Comparison of ENCODE assay signal across 11 mouse cellular contexts in the genomic region with DNA sequence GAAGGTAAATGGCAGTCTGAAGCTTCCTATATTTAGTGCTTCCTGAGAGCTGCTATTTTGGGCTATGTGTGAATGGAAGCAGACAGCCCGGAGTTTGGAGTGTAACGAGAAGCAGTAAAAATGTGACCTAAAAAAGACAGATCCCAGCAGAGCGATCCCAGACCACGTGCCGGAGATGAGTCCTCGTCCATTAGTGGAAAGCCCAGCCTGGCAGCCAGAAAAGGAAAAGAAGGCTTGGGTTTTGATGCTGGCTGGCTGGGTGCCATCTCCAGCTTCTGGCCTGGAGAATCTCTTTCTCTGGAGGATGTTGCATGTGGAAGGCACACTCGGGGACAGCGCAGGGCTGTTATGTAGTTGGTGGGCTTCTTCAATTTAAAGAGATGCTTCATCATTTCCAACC. TPM values are rescaled to one million over a fixed set of nuclear protein-coding genes. Genes with fewer than 3 reads are reported as not detected.
DNase-seq lines count a peak whose midpoint lies in the region; ATAC-seq lines count a peak whose summit lies in the region.
"Had no signal": no experiment of that assay in that cellular context is flagged by ENCODE, and none has a peak within 500 bp of the region (broad histone marks: within the 10 kb centered on the region; RNA-seq: fewer than 3 reads in every experiment).

No protein-coding gene starts in this region.

- H3K4me1 ChIP-seq in heart, embryonic 12.5 days (replicated peaks) = peaks cover 25% of the 10 kb centered on the region
- no peaks in the 10 kb centered on the region for H3K4me1 ChIP-seq in midbrain, embryonic 13.5 days (replicated peaks)
- H3K4me1 ChIP-seq: embryonic facial prominence, embryonic 15.5 days; lung, embryonic 15.5 days had no signal

- 23% methylated on average over 8 of the region's 8 CpGs for WGBS in heart, embryonic 12.5 days
- 85% methylated on average over 8 of the region's 8 CpGs for WGBS in midbrain, embryonic 13.5 days

- H3K4me2 ChIP-seq in heart, embryonic 12.5 days = no peak overlapping the region
- no peak overlapping the region for H3K4me2 ChIP-seq in midbrain, embryonic 13.5 days (replicated peaks)
- H3K4me2 ChIP-seq: embryonic facial prominence, embryonic 15.5 days; lung, embryonic 15.5 days had no signal

- peak; percentile 50 to 53 for DNase-seq in kidney, postnatal 4 days
- no peak for DNase-seq in kidney, adult 11 months
- DNase-seq in cerebellum, adult 9-10 months = peak; percentile 92
- DNase-seq in left cerebral cortex, adult 8-10 months (ENCODE audit: low spot score in 2 of 2) = peak; percentile 44 to 87
- DNase-seq in skeletal muscle tissue, adult 2 months (ENCODE audit: low read depth, low spot score) = peak; percentile 3
- DNase-seq in testis, postnatal 14 days (ENCODE audit: low spot score) = no peak

- H3K27me3 ChIP-seq in heart, embryonic 12.5 days (replicated peaks) = no peaks in the 10 kb centered on the region
- no peaks in the 10 kb centered on the region for H3K27me3 ChIP-seq in midbrain, embryonic 13.5 days
- H3K27me3 ChIP-seq: embryonic facial prominence, embryonic 15.5 days; lung, embryonic 15.5 days had no signal

- H3K4me3 ChIP-seq in heart, embryonic 12.5 days = no peak overlapping the region
- H3K4me3 ChIP-seq in midbrain, embryonic 13.5 days (replicated peaks) = no peak overlapping the region
- H3K4me3 ChIP-seq: embryonic facial prominence, embryonic 15.5 days; lung, embryonic 15.5 days had no signal

- no peaks in the 10 kb centered on the region for H3K9me3 ChIP-seq in heart, embryonic 12.5 days (replicated peaks)
- H3K9me3 ChIP-seq in midbrain, embryonic 13.5 days = no peaks in the 10 kb centered on the region
- H3K9me3 ChIP-seq: embryonic facial prominence, embryonic 15.5 days; lung, embryonic 15.5 days had no signal

- H3K36me3 ChIP-seq in heart, embryonic 12.5 days = no peaks in the 10 kb centered on the region
- H3K36me3 ChIP-seq in midbrain, embryonic 13.5 days = no peaks in the 10 kb centered on the region
- H3K36me3 ChIP-seq: embryonic facial prominence, embryonic 15.5 days; lung, embryonic 15.5 days had no signal

- peak; percentile 45; the same call in 1 of the 2 replicates for ATAC-seq in heart, embryonic 12.5 days (ENCODE audit: insufficient number of reproducible peaks, low FRiP score)
- no peak for ATAC-seq in midbrain, embryonic 13.5 days

- H3K9ac ChIP-seq in heart, embryonic 12.5 days = no peak overlapping the region
- no peak overlapping the region for H3K9ac ChIP-seq in midbrain, embryonic 13.5 days (replicated peaks)
- H3K9ac ChIP-seq: embryonic facial prominence, embryonic 15.5 days; lung, embryonic 15.5 days had no signal

- peak overlapping the region; percentile 68; the same call in 1 of the 2 replicates for H3K27ac ChIP-seq in heart, embryonic 12.5 days (ENCODE audit: poor library complexity, severe bottlenecking)
- H3K27ac ChIP-seq in midbrain, embryonic 13.5 days = no peak overlapping the region
- H3K27ac ChIP-seq: embryonic facial prominence, embryonic 15.5 days; lung, embryonic 15.5 days had no signal

RNA-seq across cellular contexts. Expression of gene Diras2, which starts 29.4 kb away (rescaled TPM):
- polyA plus RNA-seq in heart, embryonic 12.5 days (2016; fragmentation: Nextera tagmentation; extraction: Ambion mirVana) = 1.3 and 1.6 TPM in 2 replicates
- total RNA-seq in left cerebral cortex, adult 8-10 months (2022) = 100 to 1,000 TPM; 171 to 226 (median 187) TPM
- polyA plus RNA-seq in midbrain, embryonic 13.5 days (2015; fragmentation: Nextera tagmentation; extraction: Ambion mirVana) = 1.6 and 1.8 TPM in 2 replicates
- total RNA-seq: MEL had no signal

Comparison
In these comparisons a context has a peak if more than half of its experiments do, and no peak if none do; other contexts are left out.
1. DNase-seq: peak in kidney, postnatal 4 days (2 of 2), cerebellum, adult 9-10 months (single experiment), left cerebral cortex, adult 8-10 months (2 of 2) and skeletal muscle tissue, adult 2 months (single experiment); none in kidney, adult 11 months (single experiment) and testis, postnatal 14 days (single experiment).